Mouse (Mus musculus) bone marrow macrophage, adult 2 months (primary cell): ENCODE data around the gene Gipc1.

Experiments
- CTCF ChIP-seq: IDR thresholded peaks from 2 replicates; pipeline ENCODE4 v1.5.1; 2012; ENCODE audit warnings: low read depth, mild to moderate bottlenecking, low read length, moderate library complexity
- POLR2A ChIP-seq: IDR thresholded peaks from 2 replicates; pipeline ENCODE4 v1.6.1; 2012; ENCODE audit warnings: mild to moderate bottlenecking, low read depth, low read length, borderline replicate concordance

GRCm38 (mm10) chr8:83707554-83707953 lies 55.1 kb downstream of the Gipc1 start:
- TF ChIP-seq POLR2A = no peak
- TF ChIP-seq CTCF = no peak
